Mouse (Mus musculus) adrenal gland, adult 8-10 months (tissue): Measurements from ENCODE around the gene Tmem14a. TPM values are rescaled to one million over a fixed set of nuclear protein-coding genes. Genes with fewer than 3 reads are reported as not detected.
"Not testable (repeated sequence)": the region's sequence is repeated elsewhere in the genome, so short reads cannot be mapped to it uniquely, and the experiment has no call there.

Experiments used
- DNase-seq: peaks from one replicate; pipeline ENCODE4 v3.0.0; 2022
- total RNA-seq, 4 experiments: library from RNA; stranded (reverse); gene quantifications; 2 replicates each; pipeline ENCODE4 v1.2.4; 2022

Gene Tmem14a
- total RNA-seq, 4 experiments from 2014 or later: 6.4 to 10.6 (median 9.1) TPM

DNA sequence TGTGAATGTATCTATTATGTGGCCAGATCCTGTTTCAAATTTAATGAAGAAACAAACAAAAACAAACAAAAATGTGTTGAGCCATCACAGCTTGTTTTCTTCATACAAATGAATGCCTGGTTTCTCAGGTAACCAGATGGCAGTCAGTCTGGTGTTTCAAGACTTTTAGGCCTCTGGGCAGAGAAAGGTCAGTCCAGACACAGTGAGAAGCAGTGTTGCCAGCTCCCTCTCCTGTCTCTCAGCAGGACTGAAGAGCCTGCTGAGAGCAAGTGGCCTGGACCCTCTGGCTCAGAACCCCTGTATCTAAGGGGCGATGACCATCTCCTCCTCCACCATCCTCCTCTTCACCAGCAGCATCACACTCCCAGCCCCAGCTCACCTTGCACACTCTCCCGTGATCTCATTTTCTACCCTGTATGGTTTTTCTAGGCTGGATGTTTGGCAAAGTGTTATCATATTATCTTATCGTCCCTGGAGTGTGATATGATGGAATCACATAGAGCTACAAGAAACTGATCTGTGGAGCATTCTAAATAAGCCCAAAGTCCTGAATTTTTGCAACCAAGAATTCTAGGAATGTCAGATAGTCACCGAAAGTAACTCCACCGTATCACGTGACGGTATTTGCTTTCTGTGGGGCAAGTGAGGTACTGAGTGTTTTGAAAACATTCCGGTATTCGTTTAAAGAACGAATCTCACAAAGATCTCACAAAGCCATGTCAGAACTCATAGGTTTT is 34.4 kb downstream of the Tmem14a start:
- DNase-seq: no peak

- DNase-seq: no peak
Measured at GRCm38 (mm10) chr1:21253303-21253650, 34.9 kb downstream of the Tmem14a start.

DNA sequence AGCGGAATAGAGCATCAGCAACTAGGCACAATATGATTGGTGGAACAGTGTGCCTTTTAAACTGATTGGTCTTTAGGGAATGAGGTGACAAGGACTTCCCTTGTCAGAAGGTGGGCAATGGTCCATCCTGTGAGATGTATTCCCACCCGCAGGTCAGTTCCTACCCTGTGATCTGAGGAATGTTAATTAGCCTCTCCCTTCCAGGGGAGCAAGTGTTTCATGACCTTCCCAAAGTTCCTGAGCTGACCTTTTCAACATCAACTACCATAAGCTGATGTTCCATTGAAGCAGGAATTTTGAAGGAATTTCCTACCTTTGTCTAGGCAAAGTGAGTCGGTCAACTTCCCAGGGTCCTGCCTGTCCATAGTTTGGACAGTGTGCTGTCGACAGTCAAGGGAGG is 35.5 kb downstream of the Tmem14a start:
- DNase-seq: no peak

DNA sequence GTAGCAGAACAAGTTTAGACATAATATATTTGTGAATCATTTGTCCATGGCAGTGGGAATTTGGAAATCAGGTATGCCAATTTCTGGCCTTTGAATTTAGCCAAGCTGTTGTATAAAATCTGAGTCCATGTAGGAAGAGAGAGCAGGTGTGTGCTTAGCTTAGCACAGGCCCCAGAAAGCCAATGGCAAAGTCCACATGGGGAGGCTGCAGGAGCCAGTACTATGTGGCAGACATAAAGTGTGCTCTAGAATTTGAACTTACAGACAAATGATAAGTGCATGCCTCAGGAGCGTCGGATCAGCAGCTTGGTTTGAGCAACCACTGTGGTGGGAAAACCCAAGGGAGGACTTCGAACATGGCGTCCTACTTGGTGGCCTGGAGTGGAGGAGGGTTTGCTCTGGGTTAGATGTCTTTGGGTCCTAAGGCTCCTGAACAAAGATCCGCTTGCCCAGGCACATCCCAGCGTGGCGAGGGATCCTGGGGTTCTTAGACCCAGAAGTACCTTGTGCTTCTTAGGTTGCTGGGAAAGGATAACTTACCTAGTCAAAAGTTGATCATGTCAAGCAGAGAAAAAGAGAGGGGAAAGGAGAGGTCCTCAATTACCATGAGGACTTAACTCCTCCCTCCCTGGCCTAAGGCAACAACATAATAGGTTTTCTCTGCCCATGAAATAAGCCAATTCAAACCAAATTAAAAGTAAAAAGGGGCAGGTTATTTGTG is 37.4 kb downstream of the Tmem14a start:
- no peak for DNase-seq

- no peak for DNase-seq
Measured at GRCm38 (mm10) chr1:21256391-21256790, 38.0 kb downstream of the Tmem14a start.

DNA sequence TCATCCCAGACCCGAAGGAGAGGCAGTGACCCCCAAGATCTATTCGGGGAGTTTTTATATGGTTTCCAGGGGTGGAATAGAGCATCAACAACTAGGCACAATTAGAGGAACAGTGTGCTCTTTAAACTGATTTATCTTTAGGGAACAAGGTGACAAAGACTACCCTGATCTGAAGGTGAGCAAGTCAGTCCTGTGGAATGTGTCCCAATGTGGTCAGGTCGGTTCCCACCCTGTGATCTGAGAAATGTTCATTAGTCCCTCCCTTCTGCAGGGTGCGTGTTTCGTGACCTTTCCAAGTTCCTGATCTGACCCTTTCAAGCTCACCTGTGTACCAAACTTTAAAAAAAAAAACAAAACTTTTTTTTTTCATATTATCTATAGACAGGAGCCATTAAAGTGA is 38.5 kb downstream of the Tmem14a start:
- DNase-seq: no peak

DNA sequence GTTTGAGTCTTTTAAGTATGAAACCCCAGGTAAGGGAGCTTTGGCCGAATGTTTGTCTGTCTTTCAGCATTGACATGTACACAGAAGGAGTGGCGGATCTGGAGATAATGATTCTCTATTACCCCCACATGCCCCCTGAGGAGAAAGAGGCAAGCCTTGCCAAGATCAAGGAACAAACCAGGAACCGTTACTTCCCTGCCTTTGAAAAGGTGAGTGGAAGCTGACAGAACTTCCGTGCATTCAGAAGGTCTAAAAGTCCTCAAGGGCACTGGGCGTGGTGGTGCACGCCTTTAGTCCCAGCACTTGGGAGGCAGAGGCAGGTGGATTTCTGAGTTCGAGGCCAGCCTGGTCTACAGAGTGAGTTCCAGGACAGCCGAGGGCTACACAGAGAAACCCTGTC is 41.6 kb downstream of the Tmem14a start:
- not testable (repeated sequence) for DNase-seq

- DNase-seq: no peak
Measured at GRCm38 (mm10) chr1:21262401-21262800, 44.0 kb downstream of the Tmem14a start.

GRCm38 (mm10) chr1:21263986-21264385 is 45.6 kb downstream of the Tmem14a start:
- no peak for DNase-seq

DNA sequence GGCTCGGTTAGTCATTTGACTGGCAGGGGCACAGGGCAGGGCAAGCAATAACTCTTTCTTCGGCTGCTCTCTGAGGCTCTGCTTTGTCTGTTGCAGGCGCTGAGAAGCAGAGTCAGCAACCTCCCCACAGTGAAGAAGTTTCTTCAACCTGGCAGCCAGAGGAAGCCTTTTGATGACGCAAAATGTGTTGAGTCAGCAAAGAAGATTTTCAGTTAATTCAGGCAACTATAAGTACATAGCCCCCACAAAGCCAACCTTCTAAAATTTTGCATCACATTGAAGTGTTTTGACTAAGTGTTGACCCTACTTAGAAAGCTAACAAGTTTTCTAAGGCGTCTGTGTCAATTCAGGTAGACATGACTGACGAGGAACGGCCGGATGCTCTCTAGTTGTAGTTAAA is 46.4 kb downstream of the Tmem14a start:
- DNase-seq: no peak

- DNase-seq: no peak
Measured at GRCm38 (mm10) chr1:21266766-21267165, 48.4 kb downstream of the Tmem14a start.

DNA sequence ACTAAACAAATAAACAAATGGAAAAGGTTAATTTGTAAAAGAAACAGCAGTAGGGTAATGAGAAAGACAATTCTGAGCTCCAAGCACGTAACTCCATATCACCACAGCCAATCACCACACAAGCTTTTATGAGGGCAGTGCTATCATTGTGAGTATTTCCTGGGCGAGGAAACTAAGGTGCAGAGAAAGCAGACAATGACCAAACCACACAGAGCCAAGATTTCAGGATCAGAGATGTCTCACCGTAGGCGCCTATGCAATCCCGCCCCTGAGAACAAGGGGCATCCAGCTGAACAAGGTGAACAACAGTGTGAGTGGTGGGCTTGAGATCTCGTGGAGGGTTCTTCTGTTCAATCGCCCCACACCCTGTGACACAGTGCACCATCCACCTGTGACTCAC is 49.1 kb downstream of the Tmem14a start:
- DNase-seq: not testable (repeated sequence)

DNA sequence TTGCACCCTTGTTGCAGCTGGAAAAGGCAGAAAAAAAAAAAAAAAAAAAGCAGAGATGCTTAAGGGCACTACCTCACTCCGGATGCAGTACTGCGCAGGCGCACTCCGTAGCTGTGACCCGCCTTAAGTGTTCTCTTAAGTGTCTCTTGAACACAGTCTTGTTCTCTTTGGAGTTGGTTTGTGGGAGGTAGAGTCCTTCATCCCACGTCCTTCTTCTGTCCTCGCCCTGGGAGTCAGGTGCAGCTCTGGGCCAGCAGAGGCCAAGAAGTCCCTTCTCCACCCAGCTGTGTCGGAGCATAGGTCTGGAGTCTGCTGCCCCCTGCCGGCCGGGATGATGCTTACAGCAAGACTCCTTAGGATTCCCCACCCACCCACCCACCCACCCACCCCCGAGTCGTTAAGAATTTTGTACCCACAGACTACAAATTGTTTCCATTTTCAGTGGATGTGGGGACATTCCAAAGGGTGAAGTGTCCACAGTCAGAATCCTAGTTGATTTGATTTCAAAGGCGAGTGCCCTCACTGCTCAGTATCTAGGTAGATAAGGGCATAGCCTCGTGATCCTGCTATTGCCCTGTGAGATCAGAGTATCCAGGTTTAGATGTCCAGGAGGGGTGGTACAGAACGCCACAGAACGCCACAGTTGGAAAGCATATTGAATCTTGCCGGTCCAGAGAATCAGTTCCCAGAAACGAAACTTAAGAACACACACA is 53.1 kb downstream of the Tmem14a start:
- peak; percentile 34 for DNase-seq

DNA sequence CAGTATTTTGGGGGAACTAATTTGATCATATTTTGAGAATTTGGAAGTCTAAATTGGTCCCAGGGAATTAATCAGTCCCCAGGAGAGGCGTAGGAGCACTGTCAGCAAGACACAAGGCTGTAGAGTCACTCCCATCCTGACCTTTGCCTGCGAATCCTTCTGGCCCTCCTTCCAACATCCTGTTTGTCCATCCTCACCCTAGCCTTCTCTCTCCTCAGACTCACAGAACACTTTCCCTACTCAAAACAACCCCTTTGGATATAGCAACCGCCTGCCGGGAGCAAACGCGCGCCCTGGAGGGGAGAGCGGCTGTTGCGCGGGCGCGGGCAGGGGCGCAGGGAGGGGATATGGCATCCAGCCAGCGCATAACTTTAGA is 53.7 kb downstream of the Tmem14a start:
- no peak for DNase-seq

- no peak for DNase-seq
Measured at GRCm38 (mm10) chr1:21273091-21273490, 54.7 kb downstream of the Tmem14a start.

DNA sequence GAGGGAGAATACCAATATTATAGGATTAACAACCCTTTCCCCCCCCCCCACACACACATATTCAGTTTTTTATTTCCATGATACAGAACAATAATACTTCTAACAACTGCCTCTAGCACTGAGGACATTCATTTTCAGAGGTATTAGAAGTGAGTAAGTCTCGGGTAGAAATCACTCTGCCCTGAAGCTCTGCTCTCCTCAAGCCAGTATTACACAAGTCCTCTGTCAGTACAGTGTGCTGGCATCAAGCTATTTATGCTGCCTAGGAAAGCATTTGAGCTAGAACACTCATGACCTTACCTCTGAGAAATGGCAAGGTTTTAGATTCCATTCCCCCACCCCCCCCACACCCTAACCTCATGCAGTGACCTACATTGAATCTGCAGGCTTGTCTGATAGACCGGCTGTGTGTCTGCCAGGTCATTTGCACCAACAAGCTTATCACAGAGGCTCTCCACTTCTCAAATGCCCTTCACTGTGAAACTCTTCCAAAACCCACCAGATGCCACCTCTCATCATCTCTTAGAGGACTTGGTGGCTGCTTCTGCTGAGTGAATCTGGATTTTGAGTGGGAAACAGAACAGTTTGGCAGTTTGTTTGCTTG is 56.2 kb downstream of the Tmem14a start:
- no peak for DNase-seq

DNA sequence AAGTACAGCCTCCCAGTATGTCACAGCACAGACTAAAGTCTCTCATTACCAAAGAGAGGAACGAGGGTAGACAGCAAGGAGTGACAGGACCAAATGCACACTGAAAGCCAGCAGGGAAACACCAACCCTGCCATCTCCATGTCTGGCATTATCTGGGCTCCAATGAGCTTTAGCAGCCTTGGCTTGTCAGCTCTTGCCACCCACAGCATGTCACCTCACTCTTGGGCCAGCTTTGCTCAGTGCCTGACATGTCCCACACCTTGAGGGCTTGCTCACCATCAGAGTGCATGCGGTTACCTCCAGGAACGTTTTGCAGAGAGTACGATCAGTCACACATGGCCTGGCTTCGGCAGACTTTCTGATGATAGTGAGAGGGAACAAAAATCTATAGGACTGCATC is 57.0 kb downstream of the Tmem14a start:
- DNase-seq: not testable (repeated sequence)

GRCm38 (mm10) chr1:21276158-21276557 is 57.8 kb downstream of the Tmem14a start:
- DNase-seq: not testable (repeated sequence)

Other genes with a start within 250 kb of the Tmem14a start
- gene Tram2, start 139.3 kb upstream of the Tmem14a start, total RNA-seq: 1 to 10 TPM; 3.7 to 6.8 (median 5.8) TPM
- 10 to 100 TPM; 11.7 to 40.3 (median 27.6) TPM for gene Gsta3, start 22.0 kb downstream of the Tmem14a start, total RNA-seq
- gene Khdc1a, start 131.1 kb downstream of the Tmem14a start, total RNA-seq: not detected
- gene Khdc1c, start 149.8 kb downstream of the Tmem14a start, total RNA-seq: not detected
- not detected for gene Khdc1b, start 165.0 kb downstream of the Tmem14a start, total RNA-seq